Mouse (Mus musculus): ENCODE results near the gene Hint3. TPM values are rescaled to one million over a fixed set of nuclear protein-coding genes. Genes with fewer than 3 reads are reported as not detected.

The Hint3 gene
- total RNA-seq, 2 experiments from 2014 or later = 30.6 to 31.3 TPM

DNA sequence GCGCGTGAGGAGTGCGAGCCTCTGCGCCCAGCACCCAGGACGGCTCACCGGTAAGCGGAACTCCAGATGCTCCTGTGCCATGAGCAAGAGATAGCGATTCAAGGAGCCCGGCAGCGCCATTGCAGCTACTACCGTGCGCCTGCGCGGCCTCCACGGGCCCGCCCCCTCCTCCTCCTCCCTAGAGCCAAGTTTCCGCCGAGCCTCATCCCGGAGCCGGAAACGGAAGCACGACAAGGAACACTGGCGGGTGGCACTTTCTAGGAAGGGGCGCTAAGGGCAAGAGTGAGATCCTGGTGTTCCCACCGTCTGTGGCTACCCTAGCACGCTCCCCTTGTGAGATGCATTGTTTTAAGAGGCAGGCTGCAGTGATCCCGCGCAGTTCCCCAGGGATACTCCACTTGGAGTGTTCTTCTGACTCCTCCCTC lies 28.9 kb downstream of the Hint3 start, which contains the start of gene Trmt11:
Gene Trmt11 (minus strand): TSS at position 208 of the 425 bp plus-strand sequence.
- peak; percentile 81 to 90 for DNase-seq (ENCODE audit: low spot score in 2 of 2)

DNA sequence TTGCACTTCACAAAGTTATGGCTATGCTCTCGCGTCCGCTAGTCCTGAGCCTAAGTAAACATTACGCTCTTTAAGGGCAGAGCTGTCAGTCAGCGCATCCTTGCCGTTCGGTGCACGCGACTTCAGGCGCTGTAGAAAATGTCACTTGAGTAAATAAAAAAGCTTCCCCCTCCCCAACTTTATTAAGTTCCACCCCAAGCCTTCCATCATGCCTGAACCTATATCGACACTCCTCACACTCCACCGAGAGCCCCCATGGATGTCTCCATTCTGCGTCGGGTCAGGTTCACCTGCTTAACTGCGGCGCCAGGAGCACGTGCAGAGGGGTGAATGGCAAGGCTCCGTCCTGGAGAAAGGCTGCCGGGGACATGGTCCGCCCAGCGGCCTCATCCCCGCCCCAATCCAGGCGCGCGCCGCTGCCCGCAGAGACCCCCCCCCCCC lies 29.3 kb downstream of the Hint3 start:
- peak in 1 of 2 experiments; percentile 18 for DNase-seq (ENCODE audit: low spot score in 2 of 2)

- no peak for DNase-seq (ENCODE audit: low spot score in 2 of 2)
Measured at GRCm38 (mm10) chr10:30587037-30587436, 42.4 kb downstream of the Hint3 start.

DNA sequence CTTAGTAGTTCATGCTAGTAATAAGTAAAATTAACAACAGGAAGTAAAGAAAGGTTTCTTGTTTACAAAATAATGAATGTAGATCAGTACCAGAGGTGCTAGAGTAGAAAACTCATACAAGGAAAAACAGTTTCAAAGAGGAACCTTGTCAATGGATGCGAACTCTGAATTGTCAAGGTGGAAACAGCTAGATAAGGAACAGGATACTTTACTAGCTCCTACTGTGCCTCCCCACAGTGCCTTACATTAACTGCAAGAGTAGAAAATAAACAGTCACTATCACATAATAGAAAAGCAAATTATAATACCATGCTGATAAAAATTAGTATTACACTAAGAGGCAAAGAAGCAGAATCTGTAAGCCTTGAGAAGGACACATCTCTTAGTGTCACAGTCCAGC lies 43.7 kb downstream of the Hint3 start:
- DNase-seq (ENCODE audit: low spot score in 2 of 2) = no peak

DNA sequence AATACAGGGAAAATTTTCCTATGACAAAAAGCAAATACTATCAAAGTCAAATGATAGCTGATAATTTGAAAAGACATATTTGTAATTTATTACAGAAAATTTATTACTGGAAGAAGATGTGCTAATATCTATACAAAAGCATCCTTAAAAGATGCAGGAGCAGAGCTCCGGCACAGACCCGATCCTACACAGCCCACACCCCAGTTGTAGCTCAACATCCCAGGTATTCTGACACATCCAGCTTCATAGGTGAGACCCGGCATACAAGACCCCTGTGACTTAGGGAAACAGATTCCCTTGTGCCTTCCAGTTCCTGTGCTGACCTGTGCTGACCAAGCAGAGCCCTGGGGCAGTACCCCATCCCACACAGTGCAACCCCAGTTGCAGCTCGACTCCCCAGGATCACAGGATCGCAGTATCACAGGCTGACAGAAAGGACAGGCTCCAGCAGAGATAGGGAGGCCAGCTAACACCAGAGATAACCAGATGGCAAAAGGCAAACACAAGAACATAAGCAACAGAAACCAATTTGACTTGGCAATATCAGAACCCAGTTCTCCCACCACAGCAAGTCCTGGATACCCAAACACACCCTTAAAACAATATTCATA lies 51.7 kb downstream of the Hint3 start:
- no peak for DNase-seq (ENCODE audit: low spot score in 2 of 2)

- DNase-seq (ENCODE audit: low spot score in 2 of 2) = no peak
Measured at GRCm38 (mm10) chr10:30566364-30566763, 63.1 kb downstream of the Hint3 start.

- DNase-seq (ENCODE audit: low spot score in 2 of 2) = no peak
Measured at GRCm38 (mm10) chr10:30564651-30565050, 64.8 kb downstream of the Hint3 start.

Other genes with a start within 250 kb of the Hint3 start
- 1 to 10 TPM; 6.9 to 8.2 TPM for gene Trmt11, start 28.9 kb downstream of the Hint3 start, total RNA-seq (2021)
- 10 to 100 TPM; 11.5 to 15.0 TPM for gene Ncoa7, start 173.7 kb upstream of the Hint3 start, total RNA-seq (2021)
- gene Hey2, start 213.2 kb upstream of the Hint3 start, total RNA-seq (2021) = 1 to 10 TPM; 1.8 to 2.0 TPM